Mouse (Mus musculus) right cerebral cortex, postnatal 25 days (tissue): ENCODE results near the gene Ewsr1.

ENCODE experiments used
- DNase-seq: peaks from one replicate; pipeline ENCODE4 v3.0.0; 2022

The Ewsr1 gene

DNA sequence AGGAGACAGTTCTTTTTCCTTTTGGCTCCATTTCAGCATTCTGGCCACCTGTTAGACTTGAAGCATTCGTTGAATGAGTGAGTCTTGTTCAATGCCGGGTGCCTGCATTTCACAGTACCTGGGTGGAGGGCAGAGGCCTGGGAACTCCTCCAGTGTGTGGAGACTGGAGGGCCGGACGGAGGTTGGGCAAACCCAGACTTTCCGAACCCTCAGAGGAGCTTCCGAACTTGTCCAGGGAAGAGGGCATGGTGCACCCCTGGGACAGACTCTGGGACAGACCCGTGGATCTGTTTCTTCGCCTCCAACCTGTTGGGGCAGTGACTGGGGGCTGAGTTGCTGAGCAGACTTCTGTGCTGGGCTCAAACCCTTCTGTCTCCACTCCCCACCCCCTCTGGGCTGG lies 42.0 kb downstream of the Ewsr1 start:
- DNase-seq: no peak

DNA sequence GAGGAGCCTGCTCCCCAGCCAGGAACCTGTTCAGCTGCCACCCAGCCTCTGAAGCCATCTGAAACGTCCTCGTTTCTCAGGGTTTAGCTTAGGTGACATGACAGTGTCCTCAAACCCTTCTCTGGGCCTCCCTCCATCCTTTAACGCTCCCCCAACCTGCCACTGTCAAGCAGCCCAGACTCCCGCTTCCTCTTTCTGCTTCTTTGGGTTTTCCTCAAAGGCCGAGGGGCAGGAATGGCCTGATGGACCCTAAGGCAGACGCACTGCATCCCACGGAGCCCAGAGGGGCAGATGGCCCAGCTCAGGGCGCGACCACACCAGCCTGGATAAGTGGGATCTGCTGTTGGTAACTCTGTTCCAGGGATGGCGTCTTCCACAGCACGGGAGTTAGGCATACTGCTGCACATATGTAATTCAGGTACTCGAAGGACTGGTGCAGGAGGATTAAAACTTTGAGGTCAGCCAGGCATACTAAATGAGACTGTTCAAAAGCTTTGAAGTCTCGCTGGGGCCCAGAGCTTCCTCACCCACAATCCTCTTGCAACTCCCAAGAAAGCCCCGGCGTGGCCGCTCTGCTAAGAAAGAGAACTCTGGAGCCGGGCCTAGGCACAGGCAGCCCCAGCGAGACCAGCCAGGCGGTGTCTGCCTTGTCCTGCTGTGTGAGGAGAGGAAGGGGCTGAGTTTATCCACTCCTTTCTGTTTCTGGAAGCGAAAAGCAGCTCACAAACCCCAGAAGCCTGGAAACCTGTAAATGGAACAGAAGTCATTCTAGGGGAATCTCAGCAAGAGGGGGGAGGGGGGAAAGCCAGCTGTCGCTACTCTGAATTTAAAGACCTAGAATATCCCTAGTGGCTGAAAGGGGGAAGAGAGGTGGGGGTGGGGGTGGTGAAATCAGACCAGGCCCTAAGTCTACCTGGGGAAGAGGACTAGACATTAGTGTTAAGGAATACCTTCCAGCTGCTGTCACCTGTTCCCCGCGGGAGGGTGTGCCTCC lies 42.8 kb downstream of the Ewsr1 start:
- DNase-seq: no peak

DNA sequence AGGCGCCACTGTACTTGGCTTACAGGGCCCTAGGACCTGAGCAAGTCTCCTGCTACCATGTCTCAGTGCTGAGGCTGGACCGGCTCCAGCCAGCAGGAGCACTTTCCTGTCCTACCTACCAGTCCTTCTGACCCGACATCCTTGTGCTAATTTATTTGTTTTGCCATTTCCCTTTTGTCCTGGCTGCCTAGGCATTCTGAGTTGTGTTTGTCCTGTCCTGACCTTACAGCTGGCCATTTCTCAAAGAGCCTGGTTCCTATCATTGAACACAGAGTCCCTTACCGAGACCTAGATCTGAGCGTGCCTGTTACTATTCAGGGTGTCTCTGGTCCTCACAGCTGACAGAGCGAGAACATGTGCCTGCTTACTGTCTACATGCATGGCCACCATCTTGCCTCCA lies 44.2 kb downstream of the Ewsr1 start:
- no peak for DNase-seq

DNA sequence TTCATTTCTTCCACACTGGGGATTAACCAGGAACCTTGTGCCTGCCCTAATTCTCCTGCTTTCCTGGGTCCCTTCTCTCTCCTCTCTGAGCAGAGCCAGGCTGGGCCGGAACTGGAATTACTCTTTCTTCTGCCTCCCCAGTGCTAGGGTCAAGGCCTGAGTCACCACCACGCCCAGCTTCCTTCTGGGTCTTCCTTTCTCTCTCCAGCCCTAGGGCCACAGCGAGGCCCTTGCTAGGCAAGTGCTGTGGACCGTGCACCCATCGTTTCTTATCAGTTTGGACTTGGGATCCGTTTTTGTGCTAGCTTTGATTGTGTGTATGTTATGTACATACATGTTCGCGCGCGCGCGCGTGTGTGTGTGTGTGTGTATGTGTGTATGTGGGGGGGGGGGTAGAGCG lies 44.9 kb downstream of the Ewsr1 start:
- DNase-seq: no peak

DNA sequence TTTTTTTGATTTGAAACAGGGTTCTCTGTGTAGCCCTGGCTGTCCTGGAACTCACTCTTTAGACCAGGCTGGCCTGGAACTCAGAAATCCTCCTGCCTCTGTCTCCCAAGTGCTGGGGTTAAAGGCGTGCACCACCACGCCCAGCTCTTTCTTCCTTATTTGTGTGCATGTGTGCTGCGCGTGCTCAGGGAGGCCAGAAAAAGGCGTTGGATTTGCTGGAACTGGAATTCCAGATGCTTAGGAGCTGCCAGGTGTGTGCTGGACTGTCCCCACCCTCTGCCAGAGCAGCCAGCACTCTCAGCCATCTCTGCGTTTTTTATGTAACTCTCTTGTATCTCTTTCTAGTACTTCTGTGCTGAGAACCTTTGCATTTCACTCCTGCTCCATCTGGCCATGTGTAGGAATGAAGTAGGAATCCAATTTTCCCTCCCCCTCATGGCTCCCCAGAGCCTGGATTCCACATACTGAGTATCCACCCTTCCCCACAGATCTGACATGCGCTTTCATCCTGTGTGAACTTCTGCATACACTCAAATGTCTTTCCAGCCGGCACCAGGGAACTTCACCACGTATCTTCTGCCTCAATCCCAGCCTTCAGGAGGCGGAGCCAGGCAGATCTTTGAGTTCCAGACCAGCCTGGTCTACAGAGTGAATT lies 46.7 kb downstream of the Ewsr1 start:
- DNase-seq: peak; percentile 50

DNA sequence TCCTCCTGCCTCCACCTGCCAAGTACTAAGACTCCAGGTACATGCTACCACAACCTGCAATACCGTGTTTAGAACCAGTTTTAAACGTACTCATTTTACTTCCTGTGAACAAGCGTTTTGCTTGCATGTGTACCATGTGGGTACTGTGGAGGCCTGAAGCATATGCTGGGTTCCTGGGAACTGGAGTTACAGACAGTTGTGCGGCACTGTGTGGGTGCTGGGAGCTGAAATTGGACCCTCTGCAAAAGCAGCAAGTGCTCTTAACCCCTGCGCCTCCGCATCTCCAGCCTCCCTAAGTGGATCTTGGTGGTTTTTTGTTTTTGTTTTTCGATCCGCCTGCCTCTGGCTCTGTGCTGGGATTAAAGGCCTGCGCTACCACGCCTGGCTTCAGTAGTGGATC lies 47.4 kb downstream of the Ewsr1 start:
- no peak for DNase-seq

DNA sequence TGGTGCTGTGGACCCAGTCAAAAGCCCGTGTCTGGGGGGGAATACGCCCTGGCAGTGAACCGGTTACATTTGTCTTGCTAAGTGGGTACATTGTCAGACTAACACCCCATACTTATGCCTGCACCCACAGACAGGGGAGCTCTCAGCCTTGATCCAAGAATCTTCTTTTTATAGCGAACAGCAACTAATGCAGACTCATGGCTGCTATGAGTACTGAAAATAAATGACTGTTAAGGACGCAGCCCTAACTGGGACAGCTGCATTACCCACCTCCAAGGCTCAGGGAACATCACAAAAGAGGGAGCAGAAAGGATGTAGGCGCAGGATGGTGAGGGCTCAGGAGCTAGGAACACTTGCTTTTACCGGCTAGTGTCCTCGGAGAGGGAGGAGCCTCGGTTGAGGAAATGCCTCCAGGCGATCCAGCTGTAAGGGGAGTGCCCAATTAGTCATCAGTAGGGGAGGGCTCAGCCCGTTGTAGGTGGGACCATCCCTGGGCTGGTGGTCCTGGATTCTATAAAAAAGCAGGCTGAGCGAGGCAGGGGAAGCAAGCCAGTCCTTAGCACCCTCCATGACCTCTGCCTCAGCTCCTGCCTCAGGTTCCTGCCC lies 52.6 kb downstream of the Ewsr1 start:
- peak; percentile 38 for DNase-seq

DNA sequence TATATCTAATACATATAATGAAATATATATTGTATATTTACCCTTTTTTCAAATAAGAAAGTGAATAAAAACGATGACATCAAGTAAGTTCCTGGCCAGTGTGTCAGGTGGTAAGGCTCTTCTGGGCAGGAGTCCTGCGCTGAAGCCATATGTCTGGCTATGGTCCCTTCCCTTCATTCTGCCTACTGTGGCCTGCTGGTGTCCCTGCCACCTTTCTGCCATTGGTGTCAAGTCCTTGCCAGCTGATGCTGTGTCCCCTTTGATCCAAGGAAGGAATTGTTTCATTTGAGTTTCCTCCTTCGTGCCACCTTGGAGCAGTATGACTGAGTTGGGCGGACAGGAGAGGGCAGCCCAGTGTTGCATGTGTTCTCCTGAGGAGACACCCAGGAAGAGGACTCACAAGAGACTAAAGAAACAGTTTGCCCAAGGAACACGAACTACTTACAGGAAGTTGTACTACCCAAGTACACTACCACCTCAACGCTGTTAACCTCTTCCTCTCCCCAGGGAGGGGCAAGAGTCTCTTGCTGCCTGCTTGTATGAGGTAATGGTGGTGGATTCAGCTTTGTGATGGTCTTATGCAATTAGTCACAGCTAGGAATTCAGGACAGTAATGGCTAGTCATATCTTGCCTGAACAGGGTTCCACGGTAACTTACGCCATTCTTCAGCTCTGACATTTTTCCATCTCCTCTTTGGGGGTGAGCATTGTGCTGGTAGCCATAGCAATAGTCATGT lies 56.3 kb downstream of the Ewsr1 start:
- DNase-seq: no peak

DNA sequence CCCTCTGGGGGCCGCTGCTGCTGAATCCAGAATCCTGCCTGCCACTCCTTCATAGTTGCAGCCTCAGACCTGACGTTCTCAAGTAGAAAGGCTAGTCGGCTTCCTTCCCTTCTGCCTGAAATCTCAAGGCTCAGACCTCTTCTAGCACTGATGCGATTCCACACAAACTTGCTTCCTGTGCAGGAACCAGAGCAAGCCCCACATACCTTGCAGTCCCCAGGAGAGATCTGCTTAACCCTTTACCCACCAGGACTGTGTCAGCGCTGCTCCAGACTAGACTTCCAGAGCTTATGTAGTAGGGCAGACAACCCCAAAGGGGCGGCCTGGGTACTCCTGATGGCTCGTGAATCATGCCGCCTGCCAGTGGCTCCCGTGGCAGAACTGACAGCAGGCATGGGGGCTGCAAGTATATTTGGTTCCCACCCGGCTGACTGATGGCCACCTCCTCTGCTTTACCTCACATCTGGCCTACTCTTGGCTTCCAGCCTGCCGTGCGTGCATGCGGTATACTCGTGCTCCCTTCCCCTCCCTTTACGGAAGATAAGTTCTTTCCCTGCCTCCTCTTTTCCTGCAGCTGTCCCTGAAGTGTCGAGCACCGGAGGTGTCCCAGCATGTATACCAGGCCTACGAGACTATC lies 57.8 kb downstream of the Ewsr1 start:
- peak; percentile 74 for DNase-seq

DNA sequence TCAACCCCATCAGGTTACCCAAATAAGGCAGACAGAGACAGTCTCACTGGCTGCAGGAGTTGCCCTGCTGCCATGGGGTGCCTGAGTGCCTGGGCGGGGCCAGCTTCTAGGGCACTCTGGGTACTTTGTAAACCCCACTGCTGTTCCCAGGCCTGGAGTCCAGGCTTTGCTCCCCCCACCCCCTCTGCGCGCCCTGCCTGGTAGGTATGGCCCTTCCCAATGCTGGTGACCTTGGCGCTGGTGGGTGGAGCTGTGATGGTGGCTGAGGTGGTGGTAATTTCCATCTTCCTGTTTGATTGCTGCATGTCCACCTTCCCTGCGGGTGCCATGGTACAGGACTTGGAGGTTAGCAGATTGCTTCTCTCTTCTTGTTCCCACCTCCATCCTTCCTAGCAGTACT lies 58.5 kb downstream of the Ewsr1 start:
- DNase-seq: no peak

DNA sequence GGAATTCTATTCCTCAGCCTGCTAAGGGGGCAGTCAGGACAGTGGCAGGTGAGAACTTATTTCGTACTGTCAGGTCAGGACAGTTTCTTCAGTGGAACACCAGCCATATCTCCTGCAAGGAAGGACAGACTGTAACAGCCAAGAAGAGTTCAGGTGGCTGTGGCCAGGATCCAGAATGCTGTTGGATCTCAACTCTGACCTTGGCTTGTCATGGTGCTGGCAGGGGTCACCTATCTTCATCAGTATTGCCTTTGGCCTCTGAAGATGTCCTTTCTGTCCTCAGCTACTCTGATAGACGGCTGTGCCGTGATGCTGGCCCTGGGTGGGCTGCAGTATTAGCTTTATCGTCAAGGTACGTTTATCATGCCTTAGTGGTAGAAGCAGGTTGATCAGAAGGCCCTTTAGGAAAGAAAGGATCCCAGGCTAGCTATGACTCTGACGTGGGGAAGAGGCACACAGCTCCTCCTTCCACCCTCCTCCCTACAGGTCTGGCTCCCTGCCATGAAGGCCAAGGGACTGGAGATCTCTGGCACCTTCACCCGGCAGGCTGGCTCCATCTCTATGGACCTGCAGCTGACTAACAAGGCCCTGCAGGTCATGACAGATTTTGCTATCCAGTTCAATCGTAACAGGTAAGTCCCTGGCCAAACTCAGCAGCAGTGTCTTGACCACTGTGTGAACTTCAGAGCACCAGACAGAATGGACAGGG lies 61.8 kb downstream of the Ewsr1 start:
- no peak for DNase-seq

DNA sequence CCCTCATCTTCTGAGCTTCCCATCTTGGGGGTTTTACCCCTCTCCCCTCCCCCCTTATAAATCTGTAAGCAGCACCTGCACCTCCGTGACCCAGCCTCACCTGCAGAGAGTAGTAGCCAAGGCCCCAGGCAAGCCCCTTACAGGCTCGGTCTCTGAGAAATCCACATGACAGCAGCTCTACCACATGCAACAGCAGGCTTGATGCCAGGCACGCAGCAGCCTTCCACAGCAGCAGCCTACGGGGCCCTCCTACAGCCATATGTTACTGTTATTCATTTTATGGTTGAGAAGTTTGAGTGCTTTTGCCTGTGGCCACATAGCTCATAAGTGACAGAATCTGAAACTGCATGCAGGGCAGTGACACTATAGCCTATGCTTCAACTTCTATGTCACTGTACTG lies 63.6 kb downstream of the Ewsr1 start:
- DNase-seq: peak; percentile 79

DNA sequence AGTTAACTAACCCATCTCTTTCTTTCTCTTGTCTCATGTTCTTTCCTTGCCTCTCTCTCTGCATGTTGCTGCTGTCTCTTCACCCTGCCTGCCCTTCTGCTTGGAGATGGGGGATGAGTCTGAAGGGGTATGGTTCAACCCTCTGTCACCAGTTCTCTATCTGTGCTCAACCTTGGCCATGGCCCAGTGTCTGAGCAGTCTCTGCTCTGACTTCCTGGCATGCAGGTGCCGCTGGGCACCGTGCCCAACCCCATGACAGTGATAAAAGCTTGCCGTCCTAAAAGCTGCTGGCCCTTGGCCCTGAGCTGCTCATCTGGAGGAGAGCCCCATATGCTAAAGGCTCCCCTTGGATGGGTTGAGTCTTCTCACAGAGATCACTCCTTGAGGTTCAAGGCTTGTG lies 65.9 kb downstream of the Ewsr1 start:
- DNase-seq: no peak

DNA sequence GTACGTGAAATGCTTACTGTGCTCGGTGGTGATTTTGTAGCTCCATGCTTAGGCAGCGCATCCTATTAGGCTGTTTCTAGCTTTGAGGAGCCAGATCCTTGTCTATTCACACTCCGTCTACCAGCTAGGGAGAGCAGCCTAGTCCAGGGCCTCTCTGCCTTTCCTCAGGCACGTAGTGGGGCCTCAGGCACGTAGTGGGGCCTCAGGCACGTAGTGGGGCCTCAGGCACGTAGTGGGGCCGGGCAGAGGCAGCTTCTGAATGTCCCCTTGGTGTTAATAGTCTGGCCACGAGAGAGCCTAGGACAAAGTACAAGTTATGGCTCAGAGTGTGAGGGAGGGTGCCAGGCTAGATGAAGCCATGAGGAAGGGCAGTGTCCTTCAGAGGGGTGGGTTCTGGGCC lies 66.4 kb downstream of the Ewsr1 start:
- no peak for DNase-seq

DNA sequence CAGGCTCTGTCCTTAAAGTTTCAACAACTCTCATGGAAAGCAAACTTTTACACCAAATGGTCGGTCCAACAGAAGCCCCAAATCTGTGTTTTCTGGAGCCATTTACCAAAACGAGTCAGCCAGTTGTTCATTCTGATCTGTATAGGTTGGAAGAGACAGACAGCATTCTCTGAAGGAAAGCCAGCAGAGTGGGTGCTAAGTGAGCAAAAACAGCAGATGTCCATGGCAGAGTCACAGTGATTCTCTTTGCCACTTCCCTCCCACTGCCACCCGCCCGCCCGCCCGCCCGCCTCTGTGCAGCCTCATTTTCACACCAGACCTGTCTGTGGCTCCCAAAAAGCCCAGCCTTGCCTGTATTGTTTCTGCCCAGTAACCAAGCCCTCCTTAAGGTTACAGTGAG lies 70.8 kb downstream of the Ewsr1 start:
- DNase-seq: peak; percentile 64

DNA sequence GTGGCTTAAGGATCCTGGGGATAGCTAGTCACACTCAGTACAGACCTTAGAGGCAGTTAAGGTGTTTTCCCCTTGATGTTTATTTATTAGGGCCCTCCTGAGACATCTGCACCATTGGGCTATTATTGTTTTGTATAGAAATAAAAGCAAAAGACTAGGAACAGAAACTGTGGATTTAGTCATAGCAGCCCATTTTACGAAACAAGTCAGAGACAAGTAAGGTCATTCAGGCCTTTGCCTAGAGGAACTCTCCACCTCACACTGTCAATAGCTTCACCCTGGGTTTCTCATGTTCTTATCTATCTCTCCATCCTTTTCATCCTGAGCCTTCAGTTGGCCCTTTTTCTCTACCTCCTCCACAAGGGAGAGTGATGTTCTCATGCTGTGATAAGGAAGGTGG lies 74.0 kb downstream of the Ewsr1 start:
- no peak for DNase-seq
